ENCODE assay signal across 18 mouse cellular contexts in the genomic region with DNA sequence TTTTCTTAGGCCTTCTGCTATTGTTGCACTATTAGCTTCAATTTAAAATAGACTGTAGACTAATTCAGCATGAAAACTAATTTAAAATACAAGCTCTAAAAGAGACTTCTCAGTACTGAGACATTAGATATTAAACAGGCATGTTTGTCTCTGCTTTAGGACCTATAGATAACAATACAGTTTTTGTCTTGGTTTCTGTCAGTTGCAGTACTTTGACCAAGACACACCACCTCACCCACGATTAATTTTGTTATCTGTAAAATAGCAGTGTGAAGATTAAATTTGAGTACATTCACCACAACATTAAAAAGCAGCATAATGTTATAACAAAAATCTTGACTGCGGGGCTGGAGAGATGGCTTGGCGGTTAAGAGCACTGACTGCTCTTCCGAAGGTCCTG.
"Had no signal": no experiment of that assay in that cellular context is flagged by ENCODE, and none has a peak within 500 bp of the region (broad histone marks: within the 10 kb centered on the region; RNA-seq: fewer than 3 reads in every experiment).

No protein-coding gene starts in this region.

- DNase-seq: lung, adult 18-20 months; lung, embryonic 14.5 days; lung, postnatal 10 days; lung, postnatal 4 days; midbrain, embryonic 14.5 days; right cerebral cortex, postnatal 14 days; thymus, adult 2 months; thymus, postnatal 25 days; thymus, postnatal 4 days had no signal

- H3K27me3 ChIP-seq: liver, embryonic 15.5 days; megakaryocyte, embryonic 14.5 days; midbrain, embryonic 12.5 days; neural tube, embryonic 12.5 days; stomach, embryonic 15.5 days had no signal

- H3K4me1 ChIP-seq: midbrain, embryonic 10.5 days; midbrain, embryonic 12.5 days; neural tube, embryonic 12.5 days; stomach, embryonic 15.5 days had no signal

- ATAC-seq: midbrain, embryonic 16.5 days had no signal

- H3K4me2 ChIP-seq: liver, embryonic 15.5 days; lung, embryonic 14.5 days; midbrain, embryonic 12.5 days; neural tube, embryonic 12.5 days; stomach, embryonic 15.5 days had no signal

- H3K9ac ChIP-seq: liver, embryonic 15.5 days; lung, embryonic 14.5 days; midbrain, embryonic 12.5 days; neural tube, embryonic 12.5 days; stomach, embryonic 15.5 days had no signal

- H3K27ac ChIP-seq: liver, embryonic 15.5 days; midbrain, embryonic 10.5 days; midbrain, embryonic 12.5 days; neural tube, embryonic 12.5 days; stomach, embryonic 15.5 days; stomach, postnatal 0 days had no signal

- H3K9me3 ChIP-seq: liver, embryonic 15.5 days; megakaryocyte, embryonic 14.5 days; midbrain, embryonic 10.5 days; midbrain, embryonic 12.5 days; neural tube, embryonic 12.5 days; stomach, embryonic 15.5 days had no signal

- H3K4me3 ChIP-seq: liver, embryonic 15.5 days; megakaryocyte, embryonic 14.5 days; midbrain, embryonic 10.5 days; midbrain, embryonic 12.5 days; myocyte; neural tube, embryonic 12.5 days; stomach, embryonic 15.5 days had no signal
